Mouse (Mus musculus): ENCODE data around the gene Zfp189.
A peak's percentile ranks its signal among the peaks of the same experiment; 100 is the strongest.

The Zfp189 gene

DNA sequence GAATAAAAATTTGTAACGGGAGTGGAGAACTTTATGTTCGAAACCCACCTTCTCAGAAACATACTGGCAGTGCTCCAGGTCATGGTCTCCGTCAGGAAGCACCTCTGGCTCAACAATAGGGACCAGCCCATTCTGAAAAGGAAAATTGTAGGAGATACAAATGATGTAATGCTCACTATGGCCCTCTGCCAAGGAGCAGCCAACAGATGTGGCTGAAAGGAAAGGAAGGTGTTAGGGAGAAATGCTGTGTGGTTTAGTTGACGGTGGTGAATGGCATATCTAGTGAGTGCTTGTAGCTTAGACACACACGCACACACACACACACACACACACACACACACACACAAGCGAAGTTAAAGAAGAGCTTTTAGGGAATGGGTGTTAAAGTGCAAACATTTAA is 18.7 kb downstream of the Zfp189 start:
- DNase-seq = no peak

DNA sequence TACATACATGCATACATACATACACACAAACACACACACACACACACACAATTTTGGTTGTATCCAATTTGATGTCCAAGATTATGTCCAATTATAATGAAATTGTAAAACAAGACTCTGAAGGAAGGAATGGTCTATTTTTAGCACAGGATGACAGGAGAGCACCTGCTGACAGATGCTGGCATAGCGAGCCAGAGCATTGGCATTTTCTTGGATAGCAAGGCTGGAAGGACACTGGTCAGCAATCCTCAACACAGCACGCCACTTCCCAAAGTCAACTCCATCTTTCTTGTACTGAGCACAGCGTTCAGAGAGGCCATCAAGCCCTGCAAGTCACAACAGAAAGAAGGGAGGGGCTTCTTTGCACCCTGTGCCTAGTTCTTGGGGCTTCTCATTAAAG is 20.0 kb downstream of the Zfp189 start:
- DNase-seq = no peak

DNA sequence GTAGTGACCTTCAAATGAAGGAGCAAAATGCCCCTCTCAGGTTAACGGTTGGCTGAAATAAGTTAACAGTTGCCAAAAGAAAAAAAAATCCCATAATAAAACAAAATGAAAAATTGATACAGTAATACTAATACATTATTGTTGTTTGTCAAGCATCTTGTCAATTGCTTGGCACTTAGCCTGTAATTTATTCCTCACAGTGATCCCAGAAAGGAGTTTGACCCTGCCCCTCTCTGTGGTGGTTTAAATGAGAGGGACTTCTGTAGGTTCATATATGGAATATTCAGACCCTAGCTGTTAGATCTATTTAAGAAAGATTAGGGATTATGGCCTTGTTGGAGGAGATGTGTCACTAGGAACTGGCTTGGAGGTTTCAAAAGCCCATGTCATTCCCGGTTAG is 25.1 kb downstream of the Zfp189 start:
- DNase-seq = no peak

DNA sequence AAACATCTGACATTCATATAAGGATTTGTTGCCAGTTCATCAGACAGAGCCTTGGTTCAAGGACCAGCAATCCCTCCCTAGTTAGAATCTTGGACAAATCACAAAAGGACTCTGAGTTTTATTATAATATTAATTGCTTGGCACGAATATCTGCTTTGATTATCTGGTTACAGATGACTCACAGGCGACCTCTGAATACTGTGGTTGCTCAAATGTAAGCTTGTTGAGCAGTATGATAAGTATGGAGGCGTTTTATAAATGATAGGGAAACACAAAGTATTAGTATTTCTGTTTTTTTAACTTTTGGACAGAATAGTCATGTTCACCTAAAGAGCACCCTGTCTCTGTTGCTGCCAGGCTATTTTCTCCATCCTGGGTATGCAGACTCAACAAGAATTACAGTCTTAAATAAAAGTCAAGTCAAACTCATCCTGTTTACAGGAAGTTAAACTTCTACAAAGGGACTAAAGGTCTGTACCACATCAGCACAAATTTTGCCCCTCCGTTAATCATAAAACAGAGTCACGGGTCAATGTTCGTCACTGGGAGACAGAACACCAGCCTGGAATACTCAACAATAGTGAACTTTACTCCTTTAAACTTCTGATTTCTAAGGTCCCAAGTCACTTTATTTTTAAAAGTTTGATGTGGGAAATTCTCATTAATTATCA is 26.0 kb downstream of the Zfp189 start:
- no peak for DNase-seq

DNA sequence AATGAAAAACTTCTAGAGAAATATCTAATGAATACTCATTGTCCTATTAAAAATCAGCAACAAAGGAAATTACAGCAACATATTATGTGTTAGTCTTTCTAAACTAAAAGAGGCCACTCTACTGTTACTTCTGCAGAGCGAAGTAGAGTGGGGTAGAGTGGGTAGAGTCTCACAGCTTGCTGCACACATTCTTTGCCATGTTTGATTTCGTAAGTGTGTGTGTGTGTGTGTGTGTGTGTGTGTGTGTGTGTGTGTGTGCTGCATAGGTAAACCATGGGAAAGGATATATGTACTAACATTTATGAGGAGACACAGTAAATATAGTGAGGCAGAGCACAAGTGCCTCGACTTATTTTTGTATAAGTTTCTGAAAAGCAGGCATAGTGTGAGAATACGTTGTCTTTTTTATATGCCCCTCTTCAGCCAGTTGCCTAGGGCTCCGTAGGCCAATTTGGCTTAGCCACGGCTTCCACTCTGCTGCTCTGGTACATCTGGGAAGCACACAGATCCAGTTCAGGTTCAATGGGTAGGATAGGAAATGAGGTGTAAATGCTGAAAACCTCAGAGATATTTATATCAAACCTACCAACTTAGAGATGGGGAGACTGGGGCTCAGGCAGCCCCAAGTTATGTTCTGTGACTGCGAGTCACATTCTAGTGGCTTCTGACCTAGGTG is 26.7 kb downstream of the Zfp189 start:
- no peak for DNase-seq

DNA sequence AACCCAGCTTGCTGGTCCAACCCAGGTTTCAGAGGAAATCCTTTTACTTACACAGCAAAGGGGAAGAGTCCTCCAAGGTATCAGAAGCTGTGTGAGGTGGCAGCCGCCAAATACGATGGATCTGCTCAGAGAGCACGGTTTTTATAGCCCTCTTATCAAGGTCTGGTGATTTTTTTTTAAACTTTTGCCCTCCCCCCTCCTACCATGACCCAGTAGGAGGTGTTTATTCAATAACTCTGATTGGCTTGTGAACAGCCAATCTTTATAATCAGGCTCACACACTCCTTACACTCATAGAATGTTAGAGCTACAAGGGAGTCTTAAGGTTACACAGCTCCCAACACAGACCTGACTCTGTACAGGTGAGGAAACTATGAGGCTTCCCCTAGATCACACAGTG is 28.4 kb downstream of the Zfp189 start, which contains the start of gene Aldob:
TSS of gene Aldob (minus strand) at position 164 of the 400 bp plus-strand sequence.
- no peak for DNase-seq

DNA sequence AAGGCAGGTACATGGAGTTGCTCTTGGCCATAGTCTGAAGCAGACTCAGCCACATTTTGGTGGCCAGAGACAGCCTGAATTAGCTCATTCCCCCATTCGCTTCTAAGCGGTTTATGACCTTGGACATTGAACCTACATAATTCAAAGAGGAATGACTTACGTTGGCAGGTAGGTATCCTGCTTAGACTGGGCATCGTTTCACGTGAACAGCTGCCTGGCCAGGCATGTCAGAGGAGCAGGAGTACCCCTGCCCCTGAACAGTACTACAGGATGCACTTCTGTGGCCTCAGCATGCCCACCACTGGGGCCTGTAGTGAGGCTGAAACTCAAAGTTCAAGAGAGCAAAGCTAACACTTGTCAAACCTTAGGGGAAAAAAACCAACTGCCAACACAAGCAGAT is 32.4 kb downstream of the Zfp189 start:
- DNase-seq = no peak

DNA sequence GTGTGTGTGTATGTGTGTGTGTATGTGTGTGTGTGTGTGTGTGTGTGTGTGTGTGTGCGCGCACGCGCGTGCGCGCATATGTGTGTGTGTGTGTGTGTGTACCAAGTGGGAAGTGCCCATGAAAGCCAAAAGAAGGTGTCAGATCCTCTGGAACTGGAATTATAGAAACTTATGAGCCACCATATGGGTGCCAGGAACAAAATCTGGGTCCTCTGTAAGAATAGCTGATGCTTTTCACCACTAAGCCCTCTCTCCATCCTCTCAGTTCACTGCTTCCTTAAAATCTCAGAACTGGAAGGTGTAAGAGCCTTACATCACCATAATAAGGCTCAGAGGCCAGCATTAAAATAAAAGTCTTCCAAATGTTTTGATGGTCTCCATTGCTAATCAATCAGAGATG is 36.4 kb downstream of the Zfp189 start:
- DNase-seq = no peak

DNA sequence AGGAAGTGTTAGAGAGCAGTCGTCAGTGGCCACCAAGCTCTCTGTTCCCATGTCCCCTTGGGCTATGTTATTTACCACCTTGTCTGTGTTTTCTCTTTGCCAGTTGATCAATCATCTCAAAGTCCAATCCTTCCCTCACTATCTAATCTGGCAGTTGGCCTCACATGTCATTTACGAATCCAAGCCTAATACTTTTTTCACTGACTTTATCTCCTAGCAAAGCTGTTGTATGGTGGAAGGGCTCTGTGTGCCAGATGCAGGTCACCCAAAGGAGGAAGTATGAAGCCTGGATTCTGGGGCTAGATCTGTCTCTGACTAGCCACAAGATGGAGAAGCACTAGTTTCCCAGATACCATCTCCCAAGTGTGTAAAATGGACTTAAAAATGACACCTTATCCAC is 37.2 kb downstream of the Zfp189 start:
- no peak for DNase-seq

DNA sequence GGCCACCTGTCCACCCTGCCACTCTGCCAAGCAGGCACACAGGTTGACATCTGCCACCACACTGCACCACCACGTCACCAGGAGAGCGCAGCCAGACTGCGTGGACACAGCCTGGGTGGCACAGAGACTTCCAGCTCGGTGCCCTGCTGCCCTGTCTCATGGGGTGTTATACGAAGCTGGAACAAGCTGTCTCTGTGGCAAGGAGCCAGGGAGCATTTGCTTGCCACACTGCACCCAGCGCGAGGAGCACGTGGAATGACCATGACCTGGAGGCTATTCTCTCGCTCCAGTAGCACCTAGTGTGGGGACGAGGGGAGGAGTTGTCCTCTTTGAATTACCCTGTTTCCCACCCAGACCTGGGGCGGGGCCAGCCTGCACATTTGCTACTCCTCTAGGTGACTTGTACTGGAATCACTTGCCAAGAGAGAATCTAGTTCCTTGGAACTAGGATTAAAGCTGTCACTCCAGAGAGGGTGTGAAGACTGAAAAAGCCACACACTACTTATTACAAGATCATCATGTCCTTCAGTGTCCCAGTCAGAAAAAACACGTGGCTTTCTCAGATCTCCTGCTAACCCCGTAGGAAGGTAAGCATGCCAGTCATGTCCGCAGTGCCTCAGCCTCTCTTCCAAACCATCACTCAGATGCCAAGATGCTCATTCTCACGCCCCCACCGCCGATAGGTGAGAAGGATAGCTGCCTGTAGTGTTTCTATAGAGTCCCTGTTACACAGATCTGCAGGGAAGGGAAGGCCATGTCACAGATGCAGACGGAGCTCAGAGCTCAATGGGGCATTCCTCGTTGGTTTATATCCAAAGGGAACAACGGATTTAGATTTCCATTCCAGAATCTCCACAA is 39.2 kb downstream of the Zfp189 start:
- peak; percentile 44 for DNase-seq

DNA sequence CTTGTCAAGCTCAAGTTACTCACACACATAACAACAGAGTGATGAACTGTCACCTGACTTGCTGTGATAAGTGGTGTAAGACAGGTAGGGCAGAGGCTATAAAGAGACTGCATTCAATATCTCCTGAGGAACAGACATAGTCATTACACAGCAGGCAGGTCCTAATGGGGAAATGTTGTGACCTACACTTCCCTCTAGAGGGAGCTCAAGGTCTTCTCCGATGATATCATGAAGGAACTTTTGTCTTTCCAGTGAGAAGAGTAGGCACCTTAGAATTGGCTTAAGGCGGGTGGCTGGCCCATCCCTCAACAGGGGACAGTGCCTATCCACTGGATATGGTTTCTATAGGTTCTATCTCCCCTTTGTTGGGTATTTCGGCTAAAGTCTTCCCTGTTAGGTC is 46.6 kb downstream of the Zfp189 start:
- no peak for DNase-seq

DNA sequence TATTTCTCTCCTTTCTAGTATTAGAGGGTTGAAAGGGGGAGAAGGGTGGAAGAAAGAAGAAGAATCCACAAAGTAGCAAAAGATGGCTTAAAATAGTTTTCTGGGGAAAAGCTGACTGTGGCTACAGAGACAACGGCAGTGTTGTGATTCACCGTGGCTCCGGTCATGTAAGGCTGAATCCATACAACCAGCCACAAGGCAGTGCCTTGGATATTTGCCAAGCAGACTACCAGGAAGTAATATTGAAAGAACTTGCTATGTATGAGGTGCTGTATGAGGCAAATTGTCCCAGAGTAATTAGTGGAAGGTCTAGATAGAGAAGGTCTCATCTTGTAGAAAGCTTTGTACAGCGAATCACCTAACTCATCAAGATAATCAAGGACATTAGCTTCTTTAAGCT is 51.2 kb downstream of the Zfp189 start:
- DNase-seq = no peak
